Mouse (Mus musculus) neural tube, embryonic 14.5 days (tissue): ENCODE data around the gene Dhrs4. TPM values are rescaled to one million over a fixed set of nuclear protein-coding genes. Genes with fewer than 3 reads are reported as not detected.

Experiments used
- ATAC-seq: fragments of 200-750 bp; cut with Nextera tagmentation; 2 replicates; pipeline ENCODE4 v1.8.0; 2017; ENCODE audit warnings: low read depth, mild to moderate bottlenecking, moderate TSS enrichment, moderate library complexity
- H3K27ac ChIP-seq: fragments of 300-500 bp; sonication (generic); 2 replicates; pipeline ENCODE4 v1.5.1; 2014; ENCODE audit warnings: low read depth, mild to moderate bottlenecking, control low read depth, low read length, moderate library complexity, mixed read lengths
- H3K27me3 ChIP-seq: fragments of 300-500 bp; sonication (generic); 2 replicates; pipeline ENCODE4 v1.6.1; 2014; ENCODE audit warnings: low read length; ENCODE audit not compliant: control insufficient read depth, insufficient read depth
- H3K36me3 ChIP-seq: fragments of 300-500 bp; sonication (generic); 2 replicates; pipeline ENCODE4 v1.6.1; 2014; ENCODE audit warnings: low read length, mixed read lengths; ENCODE audit not compliant: control insufficient read depth, insufficient read depth
- H3K4me1 ChIP-seq: fragments of 300-500 bp; sonication (generic); 2 replicates; pipeline ENCODE4 v1.6.1; 2014; ENCODE audit warnings: low read length; ENCODE audit not compliant: control insufficient read depth, insufficient read depth
- H3K4me2 ChIP-seq: fragments of 300-500 bp; sonication (generic); 2 replicates; pipeline ENCODE4 v1.6.1; 2014; ENCODE audit warnings: mild to moderate bottlenecking, low read depth, low read length, control low read depth
- H3K4me3 ChIP-seq: fragments of 300-500 bp; sonication (generic); 2 replicates; pipeline ENCODE4 v1.5.1; 2014; ENCODE audit warnings: low read depth, low read length, control low read depth, mixed read lengths
- H3K9ac ChIP-seq: fragments of 300-500 bp; sonication (generic); replicated peaks from 2 replicates; pipeline ENCODE4 v1.6.1; 2014; ENCODE audit warnings: low read depth, mild to moderate bottlenecking, control low read depth, low read length, mixed read lengths
- H3K9me3 ChIP-seq: fragments of 300-500 bp; sonication (generic); 2 replicates; pipeline ENCODE4 v1.6.1; 2016; ENCODE audit warnings: low read length; ENCODE audit not compliant: control insufficient read depth
- WGBS: fragments of 180-500 bp; shearing (Covaris S2); extraction: QIAGEN DNeasy Blood & Tissue Kit; methylation state at CpG from one replicate; pipeline ENCODE4 v1.1.7; 2014; 5-methylcytosine and 5-hydroxymethylcytosine counted together
- polyA plus RNA-seq: library from polyadenylated mRNA; unstranded; fragments of >200 nt; fragmentation: Nextera tagmentation; extraction: Ambion mirVana; gene quantifications from 2 replicates; pipeline ENCODE4 v1.2.1, GENCODE M21; 2014

Gene Dhrs4
- polyA plus RNA-seq, 1 experiment from 2014 or later = 7.6 TPM

DNA sequence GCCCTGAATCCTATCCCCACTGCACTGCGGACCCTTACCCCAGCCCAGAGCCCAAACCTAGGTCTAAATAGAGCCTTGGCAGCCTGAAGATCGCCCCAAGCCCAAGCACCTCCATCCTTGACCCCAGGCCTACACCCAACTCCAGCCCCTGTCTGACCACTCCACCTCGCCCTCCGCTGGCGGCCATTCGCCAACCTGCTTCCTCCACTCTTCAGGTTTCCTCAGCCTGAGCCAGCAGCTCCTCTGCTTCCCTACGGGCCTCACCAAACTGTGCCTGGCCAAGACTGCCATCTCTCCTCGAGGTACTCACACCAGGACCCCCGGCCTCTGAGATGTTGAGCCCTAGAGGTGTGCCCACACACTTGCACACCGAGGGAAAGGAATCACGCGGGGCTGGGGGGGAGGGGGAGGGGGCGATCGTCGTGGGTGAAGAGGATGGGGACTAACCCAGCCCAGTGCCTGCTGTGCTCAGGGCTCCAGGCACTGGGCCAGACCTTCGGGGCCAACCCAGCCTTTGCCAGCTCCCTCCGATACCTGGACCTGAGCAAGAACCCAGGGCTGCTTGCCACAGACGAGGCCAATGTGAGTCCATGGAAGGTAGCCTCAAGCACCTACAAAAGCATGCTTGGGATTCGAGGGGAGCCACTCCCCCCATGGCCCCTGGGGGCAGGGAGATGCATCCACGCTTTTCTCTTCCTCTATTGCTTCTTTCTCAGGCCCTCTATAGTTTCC lies 17.1 kb downstream of the Dhrs4 start:
- peaks cover 3% of the 10 kb centered on the region; the same call in 1 of the 2 replicates for H3K4me1 ChIP-seq
- peaks cover 28% of the 10 kb centered on the region for H3K36me3 ChIP-seq
- H3K27me3 ChIP-seq = no peaks in the 10 kb centered on the region
- no peak overlapping the region for H3K4me3 ChIP-seq
- no peaks in the 10 kb centered on the region for H3K9me3 ChIP-seq
- no peak overlapping the region for H3K4me2 ChIP-seq
- ATAC-seq = no peak
- 76% methylated on average over 19 of the region's 20 CpGs for WGBS
- no peak overlapping the region for H3K9ac ChIP-seq
- H3K27ac ChIP-seq = no peak overlapping the region

DNA sequence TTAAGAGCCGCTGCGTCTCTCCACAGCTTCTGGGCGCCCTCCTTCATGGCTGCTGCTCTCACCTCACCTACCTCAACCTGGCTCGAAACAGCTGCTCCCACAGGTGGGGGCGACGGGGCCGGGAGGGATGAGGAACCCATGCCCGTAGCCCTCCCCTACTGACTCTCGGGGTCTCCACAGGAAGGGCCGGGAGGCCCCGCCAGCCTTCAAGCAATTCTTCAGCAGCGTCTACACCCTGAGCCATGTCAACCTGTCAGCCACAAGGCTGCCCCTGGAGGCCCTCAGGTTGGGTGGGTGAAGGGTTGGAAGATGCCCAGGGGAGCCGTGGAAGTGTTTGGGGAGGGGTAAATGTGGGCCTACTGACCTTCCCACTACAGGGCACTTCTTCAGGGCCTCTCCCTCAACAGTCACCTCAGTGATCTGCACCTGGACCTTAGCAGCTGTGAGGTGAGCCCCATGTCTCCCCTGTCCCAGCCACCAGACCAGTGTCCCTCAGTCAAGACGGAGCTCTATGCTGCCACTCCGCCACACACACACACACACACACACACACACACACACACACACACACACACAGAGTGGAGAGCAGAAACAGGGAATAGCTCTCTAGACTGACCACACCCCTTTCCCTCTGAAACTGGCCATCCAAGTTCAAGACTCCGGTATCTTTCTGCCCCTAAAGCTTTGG lies 18.3 kb downstream of the Dhrs4 start:
- 77% methylated on average over 16 of the region's 16 CpGs for WGBS
- Histone ChIP-seq H3K36me3 (peaks cover 32% of the 10 kb centered on the region), H3K27me3 (no peaks in the 10 kb centered on the region)

DNA sequence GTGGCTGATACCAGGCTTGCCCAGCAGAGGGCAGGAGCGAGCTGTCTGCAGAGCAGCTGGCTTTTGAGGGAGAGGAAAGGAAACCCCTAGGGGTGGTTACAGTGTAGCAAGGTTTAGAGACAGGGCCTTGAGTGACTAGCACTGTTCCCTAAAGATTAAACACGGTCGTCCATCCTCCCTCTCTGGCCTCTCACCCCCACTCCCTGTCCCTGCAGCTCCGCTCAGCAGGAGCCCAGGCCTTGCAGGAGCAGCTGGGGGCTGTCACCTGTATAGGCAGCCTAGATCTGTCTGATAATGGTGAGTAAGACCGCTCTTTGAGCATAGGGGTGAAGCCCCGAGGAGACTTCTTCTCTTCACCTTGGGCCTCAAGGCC lies 18.9 kb downstream of the Dhrs4 start:
- Histone ChIP-seq H3K4me1 (no peaks in the 10 kb centered on the region; the same call in 1 of the 2 replicates), H3K9ac (no peak overlapping the region), H3K9me3 (no peaks in the 10 kb centered on the region), H3K36me3 (peaks cover 37% of the 10 kb centered on the region), H3K4me2 (no peak overlapping the region), H3K27me3 (no peaks in the 10 kb centered on the region), H3K4me3 (no peak overlapping the region), H3K27ac (no peak overlapping the region)
- ATAC-seq = peak; percentile 60
- 31% methylated on average over 6 of the region's 6 CpGs for WGBS

More for the DNA sequence above, 18.3 kb downstream of the Dhrs4 start:
- H3K4me3 ChIP-seq = no peak overlapping the region
- ATAC-seq = peak; percentile 12; the same call in 1 of the 2 replicates
- H3K9me3 ChIP-seq = no peaks in the 10 kb centered on the region
- no peaks in the 10 kb centered on the region; the same call in 1 of the 2 replicates for H3K4me1 ChIP-seq
- H3K4me2 ChIP-seq = no peak overlapping the region
- no peak overlapping the region for H3K9ac ChIP-seq
- no peak overlapping the region for H3K27ac ChIP-seq

DNA sequence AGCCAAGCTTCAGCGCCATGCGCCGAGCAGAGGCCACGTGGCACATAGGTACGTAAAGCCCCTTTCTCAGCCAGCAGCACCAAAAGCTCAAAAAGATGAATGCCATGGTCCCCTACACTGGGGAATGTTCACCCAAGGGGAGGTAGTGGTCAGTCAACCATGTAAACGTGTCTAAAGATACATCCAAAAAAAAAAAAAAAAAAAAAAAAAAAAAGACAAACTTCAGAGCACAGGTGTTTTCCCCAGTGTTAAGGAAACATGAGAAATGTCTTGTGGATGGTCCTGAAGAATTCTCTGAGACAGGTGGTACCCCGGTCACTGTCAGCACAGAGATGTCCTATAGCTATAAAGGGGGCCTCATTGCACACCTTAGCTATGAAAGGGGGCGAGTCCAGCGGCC lies 27.1 kb downstream of the Dhrs4 start:
- Histone ChIP-seq H3K4me1 (no peaks in the 10 kb centered on the region), H3K4me3 (no peak overlapping the region), H3K9ac (no peak overlapping the region), H3K27ac (no peak overlapping the region), H3K4me2 (no peak overlapping the region), H3K36me3 (peaks cover 12% of the 10 kb centered on the region), H3K9me3 (no peaks in the 10 kb centered on the region), H3K27me3 (no peaks in the 10 kb centered on the region)
- WGBS = 89% methylated on average over 9 of the region's 9 CpGs
- no peak for ATAC-seq

DNA sequence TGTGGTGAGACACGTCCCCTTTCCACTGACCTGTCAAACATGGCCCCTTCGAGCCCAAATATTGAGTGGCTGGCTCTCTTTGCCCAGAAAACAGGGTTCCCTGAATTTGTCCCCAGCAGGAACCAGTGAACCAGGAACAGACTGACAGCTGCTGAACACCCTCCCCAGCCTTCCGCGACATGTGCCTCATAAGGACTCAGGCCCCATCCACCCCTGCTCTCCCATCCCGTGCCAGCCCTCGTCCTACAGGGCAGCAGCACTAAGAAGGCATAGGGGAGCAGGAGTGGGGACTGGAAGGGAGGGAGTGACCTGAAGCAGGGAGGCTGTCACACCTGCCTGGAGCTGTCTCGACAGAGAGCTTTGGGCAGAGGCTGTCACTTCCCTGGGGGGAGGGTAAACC lies 29.2 kb downstream of the Dhrs4 start:
- Histone ChIP-seq H3K27ac (no peak overlapping the region), H3K4me3 (no peak overlapping the region), H3K4me2 (no peak overlapping the region), H3K27me3 (no peaks in the 10 kb centered on the region), H3K9me3 (no peaks in the 10 kb centered on the region), H3K9ac (no peak overlapping the region), H3K4me1 (no peaks in the 10 kb centered on the region), H3K36me3 (no peaks in the 10 kb centered on the region)
- ATAC-seq = no peak
- WGBS = 52% methylated on average over 7 of the region's 7 CpGs

DNA sequence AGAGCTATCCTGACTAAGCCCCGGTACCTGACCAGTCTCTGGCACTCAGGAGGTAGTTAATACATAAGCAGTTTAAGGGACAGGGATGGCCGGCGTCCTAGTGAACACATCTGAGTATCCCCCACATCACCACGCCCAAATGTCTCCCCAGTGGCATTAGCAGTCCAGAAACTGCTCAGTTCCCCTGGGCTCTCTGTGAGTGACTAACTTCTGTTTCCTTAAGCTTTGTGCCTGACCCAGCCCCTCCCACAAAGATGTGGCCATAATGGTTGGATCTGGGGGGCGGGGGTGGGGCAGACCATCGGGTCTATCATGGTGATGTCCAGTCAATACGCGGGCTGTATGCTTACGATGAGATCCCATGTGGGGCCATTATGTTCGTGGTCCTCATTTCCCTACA lies 31.0 kb downstream of the Dhrs4 start:
- H3K4me1 ChIP-seq = no peaks in the 10 kb centered on the region
- no peak overlapping the region for H3K4me3 ChIP-seq
- no peak overlapping the region for H3K4me2 ChIP-seq
- no peaks in the 10 kb centered on the region for H3K27me3 ChIP-seq
- 73% methylated on average over 10 of the region's 10 CpGs for WGBS
- no peak overlapping the region for H3K9ac ChIP-seq
- no peak overlapping the region for H3K27ac ChIP-seq
- H3K9me3 ChIP-seq = no peaks in the 10 kb centered on the region
- no peak for ATAC-seq
- no peaks in the 10 kb centered on the region for H3K36me3 ChIP-seq

DNA sequence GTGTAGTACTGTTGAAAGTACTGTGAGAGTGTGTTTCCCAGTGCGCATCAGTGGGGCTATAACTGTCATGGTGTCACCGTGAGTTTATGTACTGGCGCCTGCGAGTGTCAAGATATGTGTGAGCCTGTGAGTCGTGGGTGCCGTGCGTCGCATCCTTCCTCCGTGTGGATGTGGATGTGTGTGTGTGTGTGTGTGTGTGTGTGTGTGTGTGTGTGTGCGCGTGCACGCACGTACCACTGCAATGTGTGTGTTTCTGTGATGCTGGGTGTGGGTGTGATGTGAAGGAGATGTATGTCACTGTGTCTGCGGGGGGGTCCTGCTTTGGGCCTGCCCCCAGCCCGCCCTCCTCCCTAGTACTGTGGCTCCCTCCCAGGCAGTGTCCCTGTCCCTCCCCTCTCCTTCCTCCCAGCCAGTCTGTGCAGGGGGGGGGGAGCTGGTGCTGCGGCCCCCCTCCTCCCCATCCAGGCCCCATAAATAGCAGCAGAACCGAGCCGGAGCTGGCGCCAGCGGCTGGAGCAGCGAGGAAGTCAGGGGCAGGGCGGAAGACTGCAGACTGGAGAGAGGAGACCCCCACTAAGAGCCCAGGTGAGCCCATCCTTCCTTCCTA lies 31.7 kb downstream of the Dhrs4 start, which contains the start of gene Cpne6:
TSS of gene Cpne6 (plus strand) at position 321 of the 607 bp plus-strand sequence.
- 0 out of 2 replicates have a peak, but pooled peaks have one; percentile 16 for ATAC-seq
- 68% methylated on average over 21 of the region's 22 CpGs for WGBS
- Histone ChIP-seq H3K4me2 (no peak within 1 kb of the TSS), H3K4me3 (no peak within 1 kb of the TSS), H3K9ac (no peak within 1 kb of the TSS), H3K9me3 (no peaks in the 10 kb centered on the region), H3K36me3 (no peaks in the 10 kb centered on the region), H3K27ac (no peak within 1 kb of the TSS), H3K27me3 (no peaks in the 10 kb centered on the region), H3K4me1 (no peaks in the 10 kb centered on the region)

DNA sequence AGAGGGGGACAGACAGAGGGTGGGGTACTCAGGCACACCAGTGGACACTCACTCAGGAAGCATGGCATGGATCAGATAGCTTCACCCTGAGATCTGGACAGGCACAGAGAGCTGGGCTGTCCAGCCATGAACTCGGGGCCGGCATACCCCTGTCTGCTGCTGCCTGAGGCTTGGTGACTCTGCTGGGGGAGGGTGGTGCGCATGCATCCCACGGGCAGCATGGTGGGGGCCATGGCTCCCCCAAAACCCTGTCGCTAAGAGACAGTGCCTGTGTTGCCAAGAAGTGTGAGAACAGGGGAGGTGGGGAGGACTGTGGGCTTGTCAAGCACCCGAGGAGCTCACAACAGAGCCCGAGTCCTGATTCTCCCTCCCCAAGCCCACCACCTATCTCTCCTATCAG lies 32.5 kb downstream of the Dhrs4 start:
- H3K4me2 ChIP-seq = no peak overlapping the region
- no peak overlapping the region for H3K4me3 ChIP-seq
- WGBS = 53% methylated on average over 7 of the region's 7 CpGs
- peak; percentile 29; the same call in 1 of the 2 replicates for ATAC-seq
- H3K9me3 ChIP-seq = no peaks in the 10 kb centered on the region
- no peak overlapping the region for H3K9ac ChIP-seq
- no peaks in the 10 kb centered on the region for H3K27me3 ChIP-seq
- H3K36me3 ChIP-seq = no peaks in the 10 kb centered on the region
- no peak overlapping the region for H3K27ac ChIP-seq
- H3K4me1 ChIP-seq = no peaks in the 10 kb centered on the region

DNA sequence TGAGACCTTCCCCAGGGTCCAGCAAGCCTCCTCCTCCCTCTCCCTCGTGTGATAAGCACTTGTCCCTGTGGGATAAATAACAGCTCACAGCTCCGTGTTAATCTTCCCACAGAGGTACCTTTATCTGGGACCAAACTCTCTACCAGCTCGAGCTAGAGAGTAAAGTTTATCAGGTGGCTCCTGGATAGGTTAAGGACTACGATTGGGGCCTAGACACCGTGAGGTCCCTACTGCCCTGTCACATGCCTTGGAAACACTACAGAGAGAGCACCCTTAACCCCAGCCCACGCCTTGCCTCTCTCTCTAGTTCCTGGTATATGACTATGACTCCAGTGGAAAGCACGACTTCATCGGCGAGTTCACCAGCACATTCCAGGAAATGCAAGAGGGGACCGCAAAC lies 35.4 kb downstream of the Dhrs4 start:
- WGBS = 72% methylated on average over 10 of the region's 10 CpGs
- Histone ChIP-seq H3K4me3 (no peak overlapping the region), H3K27me3 (no peaks in the 10 kb centered on the region), H3K36me3 (no peaks in the 10 kb centered on the region), H3K4me2 (no peak overlapping the region), H3K27ac (no peak overlapping the region), H3K9ac (no peak overlapping the region), H3K4me1 (no peaks in the 10 kb centered on the region), H3K9me3 (no peaks in the 10 kb centered on the region)
- no peak for ATAC-seq
